Comparison of ENCODE assay signal across 19 mouse cellular contexts in the genomic region with DNA sequence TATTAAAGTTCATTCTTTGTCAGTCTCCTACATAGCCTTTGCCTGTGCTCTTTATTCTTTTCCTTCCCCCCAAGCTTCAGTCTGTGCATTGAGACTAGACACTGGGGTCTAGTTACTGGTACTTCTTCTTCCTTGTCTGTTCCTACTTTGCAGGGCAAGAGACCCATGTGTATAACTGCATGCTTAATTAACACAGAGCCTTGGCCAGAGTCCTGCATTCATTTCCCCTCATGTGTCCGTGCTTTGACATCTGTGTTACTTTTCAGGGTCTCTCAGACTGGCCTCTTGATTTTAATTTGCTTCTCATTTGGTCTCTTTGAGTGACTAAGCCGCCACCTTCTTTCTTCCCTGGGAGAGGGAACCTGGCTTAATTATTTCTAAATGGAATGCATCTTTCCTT.
DNase-seq lines count a peak whose midpoint lies in the region; ATAC-seq lines count a peak whose summit lies in the region.
"Had no signal": no experiment of that assay in that cellular context is flagged by ENCODE, and none has a peak within 500 bp of the region (broad histone marks: within the 10 kb centered on the region; RNA-seq: fewer than 3 reads in every experiment).

No protein-coding gene starts in this region.

- no peaks in the 10 kb centered on the region for H3K27me3 ChIP-seq in hindbrain, embryonic 13.5 days
- no peaks in the 10 kb centered on the region for H3K27me3 ChIP-seq in hindbrain, embryonic 10.5 days (ENCODE audit: insufficient read depth, poor library complexity, severe bottlenecking)
- H3K27me3 ChIP-seq in forebrain, embryonic 12.5 days: no peaks in the 10 kb centered on the region
- no peaks in the 10 kb centered on the region for H3K27me3 ChIP-seq in forebrain, embryonic 16.5 days (replicated peaks; ENCODE audit: control insufficient read depth, insufficient read depth, low read length)
- no peaks in the 10 kb centered on the region for H3K27me3 ChIP-seq in midbrain, embryonic 13.5 days
- H3K27me3 ChIP-seq: heart, embryonic 13.5 days; limb, embryonic 13.5 days; liver, embryonic 13.5 days had no signal

- DNase-seq in hindbrain, embryonic 10.5 days (ENCODE audit: low spot score): no peak
- DNase-seq in adrenal gland, adult (ENCODE audit: inconsistent age in 2 of 2, low spot score in 1 of 2): no peak
- no peak for DNase-seq in testis, postnatal 10 days (ENCODE audit: low spot score)
- no peak for DNase-seq in thymus, postnatal 0 days (ENCODE audit: low spot score)
- DNase-seq: adrenal gland, adult 2 months; cerebellum, postnatal 36 days; heart, adult 11 months; heart, postnatal 36 days; liver, embryonic 13.5 days; lung, embryonic 14.5 days; lung, postnatal 36 days; right cerebral cortex, adult 18-20 months had no signal

- no peaks in the 10 kb centered on the region for H3K36me3 ChIP-seq in hindbrain, embryonic 13.5 days
- no peaks in the 10 kb centered on the region for H3K36me3 ChIP-seq in hindbrain, embryonic 10.5 days
- H3K36me3 ChIP-seq in forebrain, embryonic 12.5 days (replicated peaks): no peaks in the 10 kb centered on the region
- H3K36me3 ChIP-seq in forebrain, embryonic 16.5 days (ENCODE audit: control insufficient read depth, insufficient read depth): no peaks in the 10 kb centered on the region
- no peaks in the 10 kb centered on the region for H3K36me3 ChIP-seq in midbrain, embryonic 13.5 days
- H3K36me3 ChIP-seq: heart, embryonic 13.5 days; limb, embryonic 13.5 days; liver, embryonic 13.5 days had no signal

- no peaks in the 10 kb centered on the region for H3K9me3 ChIP-seq in hindbrain, embryonic 13.5 days
- no peaks in the 10 kb centered on the region for H3K9me3 ChIP-seq in hindbrain, embryonic 10.5 days
- no peaks in the 10 kb centered on the region for H3K9me3 ChIP-seq in forebrain, embryonic 12.5 days
- no peaks in the 10 kb centered on the region for H3K9me3 ChIP-seq in forebrain, embryonic 16.5 days (ENCODE audit: control insufficient read depth, low read length)
- no peaks in the 10 kb centered on the region for H3K9me3 ChIP-seq in midbrain, embryonic 13.5 days
- H3K9me3 ChIP-seq: heart, embryonic 13.5 days; limb, embryonic 13.5 days; liver, embryonic 13.5 days had no signal

- ATAC-seq in hindbrain, embryonic 13.5 days (ENCODE audit: low FRiP score): peak; percentile 69; the same call in 1 of the 2 replicates
- peak; percentile 83; the same call in 1 of the 2 replicates for ATAC-seq in forebrain, embryonic 12.5 days (ENCODE audit: low FRiP score)
- ATAC-seq in forebrain, embryonic 16.5 days: peak; percentile 96
- peak; percentile 84 for ATAC-seq in midbrain, embryonic 13.5 days
- ATAC-seq: intestine, embryonic 16.5 days had no signal

- H3K4me1 ChIP-seq in hindbrain, embryonic 13.5 days (replicated peaks): peaks cover 5% of the 10 kb centered on the region; the same call in 1 of the 2 replicates
- H3K4me1 ChIP-seq in hindbrain, embryonic 10.5 days (replicated peaks): no peaks in the 10 kb centered on the region
- H3K4me1 ChIP-seq in forebrain, embryonic 12.5 days: peaks cover 5% of the 10 kb centered on the region; the same call in 1 of the 2 replicates
- peaks cover 6% of the 10 kb centered on the region for H3K4me1 ChIP-seq in forebrain, embryonic 16.5 days (replicated peaks; ENCODE audit: control insufficient read depth, insufficient read depth, low read length)
- peaks cover 6% of the 10 kb centered on the region; the same call in 1 of the 2 replicates for H3K4me1 ChIP-seq in midbrain, embryonic 13.5 days (replicated peaks)
- H3K4me1 ChIP-seq: heart, embryonic 13.5 days; limb, embryonic 13.5 days; liver, embryonic 13.5 days had no signal

- H3K9ac ChIP-seq in hindbrain, embryonic 13.5 days: no peak overlapping the region
- no peak overlapping the region for H3K9ac ChIP-seq in forebrain, embryonic 12.5 days
- no peak overlapping the region for H3K9ac ChIP-seq in forebrain, embryonic 16.5 days (replicated peaks; ENCODE audit: low read depth, low read length)
- no peak overlapping the region for H3K9ac ChIP-seq in midbrain, embryonic 13.5 days (replicated peaks)
- H3K9ac ChIP-seq: heart, embryonic 13.5 days; limb, embryonic 13.5 days; liver, embryonic 13.5 days; lung, embryonic 14.5 days had no signal

- WGBS in hindbrain, embryonic 13.5 days: 20% methylated on average over 2 of the region's 2 CpGs
- 43% methylated on average over 2 of the region's 2 CpGs for WGBS in hindbrain, embryonic 10.5 days
- 8% methylated on average over 2 of the region's 2 CpGs for WGBS in forebrain, embryonic 12.5 days
- WGBS in forebrain, embryonic 16.5 days: 9% methylated on average over 2 of the region's 2 CpGs
- 26% methylated on average over 2 of the region's 2 CpGs for WGBS in midbrain, embryonic 13.5 days

- no peak overlapping the region for H3K4me2 ChIP-seq in hindbrain, embryonic 13.5 days
- H3K4me2 ChIP-seq in forebrain, embryonic 12.5 days: no peak overlapping the region
- H3K4me2 ChIP-seq in forebrain, embryonic 16.5 days (ENCODE audit: low read length): no peak overlapping the region
- no peak overlapping the region for H3K4me2 ChIP-seq in midbrain, embryonic 13.5 days (replicated peaks)
- H3K4me2 ChIP-seq: heart, embryonic 13.5 days; limb, embryonic 13.5 days; liver, embryonic 13.5 days; lung, embryonic 14.5 days had no signal

- no peak overlapping the region for H3K4me3 ChIP-seq in hindbrain, embryonic 13.5 days
- H3K4me3 ChIP-seq in hindbrain, embryonic 10.5 days: no peak overlapping the region
- H3K4me3 ChIP-seq in forebrain, embryonic 12.5 days (replicated peaks): no peak overlapping the region
- no peak overlapping the region for H3K4me3 ChIP-seq in forebrain, embryonic 16.5 days (replicated peaks; ENCODE audit: low read length)
- no peak overlapping the region for H3K4me3 ChIP-seq in midbrain, embryonic 13.5 days (replicated peaks)
- H3K4me3 ChIP-seq: heart, embryonic 13.5 days; limb, embryonic 13.5 days; liver, embryonic 13.5 days had no signal

- H3K27ac ChIP-seq in hindbrain, embryonic 13.5 days: no peak overlapping the region
- H3K27ac ChIP-seq in hindbrain, embryonic 10.5 days: no peak overlapping the region
- no peak overlapping the region for H3K27ac ChIP-seq in forebrain, embryonic 12.5 days
- H3K27ac ChIP-seq in forebrain, embryonic 16.5 days (ENCODE audit: low read length): no peak overlapping the region
- H3K27ac ChIP-seq in midbrain, embryonic 13.5 days: no peak overlapping the region
- H3K27ac ChIP-seq: heart, embryonic 13.5 days; limb, embryonic 13.5 days; liver, embryonic 13.5 days had no signal
